Mouse (Mus musculus) liver, postnatal 0 days (tissue): ENCODE results near the gene Gja5.

Source experiments
- CTCF ChIP-seq: sonication (generic); IDR thresholded peaks from 2 replicates; pipeline ENCODE4 v1.5.1; 2016; ENCODE audit warnings: antibody characterized with exemption, low read depth
- EP300 ChIP-seq: IDR thresholded peaks from 2 replicates; pipeline ENCODE4 v1.6.1; 2016; ENCODE audit warnings: antibody characterized with exemption, low read depth, mild to moderate bottlenecking

GRCm38 (mm10) chr3:96975628-96976027 is 71.1 kb downstream of the Gja5 start:
- no peak for TF ChIP-seq CTCF
- TF ChIP-seq EP300: no peak
